Mouse (Mus musculus) heart, postnatal 0 days (tissue): Measurements from ENCODE around the gene Il1f8.
"Not testable (repeated sequence)": the region's sequence is repeated elsewhere in the genome, so short reads cannot be mapped to it uniquely, and the experiment has no call there.

Experiments used
- CTCF ChIP-seq: IDR thresholded peaks from 2 replicates; pipeline ENCODE4 v1.5.1; 2016; ENCODE audit warnings: antibody characterized with exemption, control low read depth, low read depth
- EP300 ChIP-seq: IDR thresholded peaks from 2 replicates; pipeline ENCODE4 v1.6.1; 2016; ENCODE audit warnings: antibody characterized with exemption, low read depth

DNA sequence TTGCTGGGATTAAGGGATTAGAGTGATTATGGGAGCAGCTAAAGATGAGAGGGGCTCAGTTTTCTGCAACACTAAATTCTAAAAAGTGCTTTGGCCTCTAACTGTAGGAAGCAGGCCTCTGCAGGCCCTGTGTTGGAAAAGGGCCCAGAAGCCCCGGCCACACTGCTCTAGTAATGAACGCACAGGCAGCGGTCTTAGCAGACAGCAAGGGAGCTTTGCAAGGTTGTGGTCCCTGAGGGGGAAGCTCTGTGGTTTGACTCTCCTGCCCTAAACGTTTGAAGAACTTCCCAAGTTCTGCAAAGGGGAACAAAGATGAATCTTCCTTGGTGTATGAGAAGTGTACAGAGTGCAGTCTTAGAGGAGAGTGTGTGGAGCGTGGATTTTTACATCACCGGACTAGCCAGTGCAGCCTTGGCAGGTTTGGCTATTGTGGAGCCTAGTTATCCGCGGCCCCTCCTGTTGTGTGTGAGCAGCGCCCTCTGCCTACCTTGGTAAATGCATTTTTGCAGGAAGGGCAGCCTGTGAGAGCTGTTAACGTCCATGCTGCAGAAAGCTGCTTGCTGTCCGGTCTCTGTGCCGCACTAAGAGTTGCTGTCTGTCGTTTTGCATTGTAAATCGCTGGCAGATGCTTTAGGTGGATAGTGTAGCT is 28.8 kb downstream of the Il1f8 start:
- TF ChIP-seq CTCF, result peak; percentile 51
- TF ChIP-seq EP300, result not testable (repeated sequence)
